Comparison of ENCODE assay signal across 19 mouse cellular contexts in genomic region chr7:44661219-44661618, GRCm38 (mm10). TPM values are rescaled to one million over a fixed set of nuclear protein-coding genes. Genes with fewer than 3 reads are reported as not detected.
DNase-seq lines count a peak whose midpoint lies in the region; ATAC-seq and TF ChIP-seq lines count a peak whose summit lies in the region.
"Had no signal": no experiment of that assay in that cellular context is flagged by ENCODE, and none has a peak within 500 bp of the region (broad histone marks: within the 10 kb centered on the region; RNA-seq: fewer than 3 reads in every experiment).

No protein-coding gene starts in this region.

- H3K4me2 ChIP-seq in forebrain, embryonic 12.5 days: no peak overlapping the region
- H3K4me2 ChIP-seq in forebrain, embryonic 15.5 days (replicated peaks): no peak overlapping the region
- H3K4me2 ChIP-seq in stomach, postnatal 0 days (replicated peaks; ENCODE audit: low read depth): no peak overlapping the region
- H3K4me2 ChIP-seq: intestine, embryonic 15.5 days had no signal

- H3K4me1 ChIP-seq in forebrain, embryonic 12.5 days: no peaks in the 10 kb centered on the region
- no peaks in the 10 kb centered on the region for H3K4me1 ChIP-seq in forebrain, embryonic 15.5 days
- H3K4me1 ChIP-seq in stomach, postnatal 0 days (replicated peaks; ENCODE audit: control insufficient read depth, insufficient read depth): no peaks in the 10 kb centered on the region

- ATAC-seq in forebrain, embryonic 12.5 days (ENCODE audit: low FRiP score): no peak
- ATAC-seq in forebrain, embryonic 15.5 days (replicated peaks): no peak
- ATAC-seq in stomach, postnatal 0 days (ENCODE audit: low FRiP score, low TSS enrichment): no peak
- ATAC-seq: lung, postnatal 0 days had no signal

- H3K9me3 ChIP-seq in forebrain, embryonic 12.5 days: no peaks in the 10 kb centered on the region
- no peaks in the 10 kb centered on the region for H3K9me3 ChIP-seq in forebrain, embryonic 15.5 days
- no peaks in the 10 kb centered on the region for H3K9me3 ChIP-seq in stomach, postnatal 0 days (ENCODE audit: control insufficient read depth, low read length)
- H3K9me3 ChIP-seq: intestine, embryonic 15.5 days had no signal

- peaks cover 8% of the 10 kb centered on the region; the same call in 1 of the 2 replicates for H3K27me3 ChIP-seq in forebrain, embryonic 12.5 days
- H3K27me3 ChIP-seq in forebrain, embryonic 15.5 days: no peaks in the 10 kb centered on the region
- no peaks in the 10 kb centered on the region for H3K27me3 ChIP-seq in stomach, postnatal 0 days (ENCODE audit: control insufficient read depth, insufficient read depth, low read length)
- H3K27me3 ChIP-seq: intestine, embryonic 15.5 days had no signal

- WGBS in forebrain, embryonic 12.5 days: 80% methylated on average over 5 of the region's 5 CpGs
- WGBS in forebrain, embryonic 15.5 days: 71% methylated on average over 5 of the region's 5 CpGs
- 69% methylated on average over 5 of the region's 5 CpGs for WGBS in stomach, postnatal 0 days

- intact Hi-C loops in left cerebral cortex, postnatal 36 days (cut with DNase I): no loop called here

- no peaks in the 10 kb centered on the region for H3K36me3 ChIP-seq in forebrain, embryonic 12.5 days (replicated peaks)
- H3K36me3 ChIP-seq in forebrain, embryonic 15.5 days: no peaks in the 10 kb centered on the region
- H3K36me3 ChIP-seq in stomach, postnatal 0 days (ENCODE audit: control insufficient read depth, insufficient read depth, low read length): no peaks in the 10 kb centered on the region
- H3K36me3 ChIP-seq: intestine, embryonic 15.5 days had no signal

- peak overlapping the region; percentile 14; the same call in 1 of the 2 replicates for H3K27ac ChIP-seq in forebrain, embryonic 12.5 days
- no peak overlapping the region for H3K27ac ChIP-seq in forebrain, embryonic 15.5 days (replicated peaks)
- H3K27ac ChIP-seq in stomach, postnatal 0 days (replicated peaks): no peak overlapping the region
- H3K27ac ChIP-seq: intestine, embryonic 15.5 days had no signal

- no peak overlapping the region for H3K4me3 ChIP-seq in forebrain, embryonic 12.5 days (replicated peaks)
- no peak overlapping the region for H3K4me3 ChIP-seq in forebrain, embryonic 15.5 days
- H3K4me3 ChIP-seq in stomach, postnatal 0 days (ENCODE audit: low read depth, low read length): no peak overlapping the region
- H3K4me3 ChIP-seq: intestine, embryonic 15.5 days had no signal

- DNase-seq in frontal cortex, adult 2 months (ENCODE audit: extremely low spot score in 1 of 2, low spot score in 1 of 2): peak; percentile 80 to 82
- peak; percentile 61 to 64 for DNase-seq in layer of hippocampus, postnatal 10 days (ENCODE audit: low spot score in 2 of 2)
- DNase-seq in left cerebral cortex, postnatal 36 days (ENCODE audit: low spot score in 2 of 2): peak; percentile 75 to 76
- no peak for DNase-seq in urinary bladder, postnatal 4 days (ENCODE audit: low spot score in 2 of 2)
- no peak for DNase-seq in adrenal gland, postnatal 14 days
- no peak for DNase-seq in stomach, postnatal 0 days (ENCODE audit: low spot score)
- DNase-seq: cerebellum, adult 9-10 months; embryo, embryonic 11 days; kidney, postnatal 4 days had no signal

- no peak for TF ChIP-seq CTCF in stomach, postnatal 0 days (IDR thresholded peaks at IDR 0.05; ENCODE audit: low read depth)

- TF ChIP-seq EP300 in stomach, postnatal 0 days (optimal IDR thresholded peaks at IDR 0.05): no peak

- H3K9ac ChIP-seq in forebrain, embryonic 12.5 days: no peak overlapping the region
- no peak overlapping the region for H3K9ac ChIP-seq in forebrain, embryonic 15.5 days (replicated peaks)
- H3K9ac ChIP-seq in stomach, postnatal 0 days (ENCODE audit: low read length): no peak overlapping the region
- H3K9ac ChIP-seq: intestine, embryonic 15.5 days had no signal

RNA-seq across cellular contexts. Expression of gene Myh14, which starts 9.4 kb away (rescaled TPM):
- polyA plus RNA-seq in forebrain, embryonic 12.5 days (2016; fragmentation: Nextera tagmentation; extraction: Ambion mirVana): 2.1 and 2.3 TPM in 2 replicates
- 1.3 and 1.5 TPM in 2 replicates for polyA plus RNA-seq in forebrain, embryonic 15.5 days (2015; fragmentation: Nextera tagmentation; extraction: Ambion mirVana)
- 17.5 and 18.6 TPM in 2 replicates for polyA plus RNA-seq in frontal cortex, adult 2 months (2012; rRNA removed)
- total RNA-seq in layer of hippocampus, postnatal 10 days (2021): 10 to 100 TPM; 17.6 to 17.9 TPM
- total RNA-seq in left cerebral cortex, postnatal 36 days (2021): 10 to 100 TPM; 17.7 to 20.6 TPM
- 3.9 and 5.1 TPM in 2 replicates for total RNA-seq in adrenal gland, postnatal 14 days (2021)
- 28.1 and 28.4 TPM in 2 replicates for polyA plus RNA-seq in stomach, postnatal 0 days (2015; fragmentation: Nextera tagmentation; extraction: Ambion mirVana)

RNA-seq across cellular contexts. Expression of gene Izumo2, which starts 47.3 kb away (rescaled TPM):
- not detected in 2 replicates for polyA plus RNA-seq in forebrain, embryonic 12.5 days (2016; fragmentation: Nextera tagmentation; extraction: Ambion mirVana)
- polyA plus RNA-seq in forebrain, embryonic 15.5 days (2015; fragmentation: Nextera tagmentation; extraction: Ambion mirVana): not detected in 2 replicates
- polyA plus RNA-seq in frontal cortex, adult 2 months (2012; rRNA removed): not detected in 2 replicates
- not detected for total RNA-seq in layer of hippocampus, postnatal 10 days (2021)
- not detected for total RNA-seq in left cerebral cortex, postnatal 36 days (2021)
- not detected in 2 replicates for total RNA-seq in adrenal gland, postnatal 14 days (2021)
- polyA plus RNA-seq in stomach, postnatal 0 days (2015; fragmentation: Nextera tagmentation; extraction: Ambion mirVana): not detected in 2 replicates
- total RNA-seq: CH12.LX; gastrocnemius, postnatal 4 days; liver, adult 2 months had no signal
- polyA plus RNA-seq: heart, embryonic 14.5 days; hindbrain, embryonic 11.5 days; intestine, embryonic 15.5 days; liver, adult 2 months; lung, postnatal 0 days; spleen, adult 2 months had no signal

Comparison
In these comparisons a context has a peak if more than half of its experiments do, and no peak if none do; other contexts are left out.
1. DNase-seq: peak in frontal cortex, adult 2 months (2 of 2), layer of hippocampus, postnatal 10 days (2 of 2) and left cerebral cortex, postnatal 36 days (2 of 2); none in urinary bladder, postnatal 4 days (0 of 2), adrenal gland, postnatal 14 days (single experiment) and stomach, postnatal 0 days (single experiment).